Mouse (Mus musculus): ENCODE results near the gene Grxcr1. TPM values are rescaled to one million over a fixed set of nuclear protein-coding genes. Genes with fewer than 3 reads are reported as not detected.

Grxcr1 gene
- polyA plus RNA-seq, 1 experiment from 2014 or later: not detected

DNA sequence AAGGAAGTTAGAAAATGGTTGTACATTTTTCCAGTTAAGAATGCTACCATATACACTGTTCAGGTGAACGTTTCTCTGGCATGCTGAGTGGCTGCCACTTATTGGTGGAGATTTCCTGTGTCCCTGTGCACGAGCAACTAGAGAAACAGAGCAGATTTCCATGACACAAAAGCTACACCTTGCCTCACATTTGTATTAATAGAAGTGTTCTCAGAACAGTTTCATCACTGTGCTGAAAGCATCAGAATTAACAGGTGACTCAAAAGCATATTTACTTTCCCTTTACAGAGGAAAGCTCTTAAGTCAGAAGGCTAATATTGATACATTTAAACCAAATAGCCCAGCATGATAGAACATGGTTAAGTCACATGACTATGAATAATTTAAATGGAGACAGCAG, 130.9 kb downstream of the Grxcr1 start:
- WGBS (ENCODE audit: insufficient replicate concordance): 37% methylated on average over 2 of the region's 2 CpGs
- Histone ChIP-seq H3K4me2 (no peak overlapping the region), H3K9ac (no peak overlapping the region), H3K9me3 (replicated peaks) (no peaks in the 10 kb centered on the region), H3K36me3 (no peaks in the 10 kb centered on the region), H3K27me3 (no peaks in the 10 kb centered on the region), H3K27ac (no peak overlapping the region), H3K4me1 (replicated peaks) (no peaks in the 10 kb centered on the region), H3K4me3 (replicated peaks) (no peak overlapping the region)
- no peak for ATAC-seq (ENCODE audit: low read depth)
- DNase-seq: no peak

DNA sequence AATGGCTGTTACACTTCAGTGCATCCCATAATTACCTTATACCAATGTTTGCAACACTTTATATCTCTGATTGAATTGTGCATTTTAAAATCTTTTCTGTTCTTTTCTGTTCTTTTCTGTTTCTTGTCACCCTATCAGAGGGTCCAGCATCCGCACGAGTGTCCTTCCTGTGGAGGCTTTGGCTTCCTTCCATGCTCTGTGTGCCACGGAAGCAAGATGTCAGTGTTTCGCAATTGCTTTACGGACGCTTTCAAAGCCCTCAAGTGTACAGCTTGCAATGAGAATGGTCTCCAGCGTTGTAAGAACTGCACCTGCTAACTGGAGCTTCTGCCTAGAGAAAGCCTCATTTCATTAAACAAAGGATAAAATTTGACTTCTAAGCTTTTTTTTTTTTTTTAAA, 134.3 kb downstream of the Grxcr1 start:
- Histone ChIP-seq H3K27me3 (no peaks in the 10 kb centered on the region), H3K9ac (no peak overlapping the region), H3K4me3 (replicated peaks) (no peak overlapping the region), H3K4me1 (replicated peaks) (no peaks in the 10 kb centered on the region), H3K4me2 (no peak overlapping the region), H3K36me3 (no peaks in the 10 kb centered on the region), H3K27ac (no peak overlapping the region), H3K9me3 (replicated peaks) (no peaks in the 10 kb centered on the region)
- ATAC-seq (ENCODE audit: low read depth) (no peak), DNase-seq (no peak)
- WGBS (ENCODE audit: insufficient replicate concordance): 39% methylated on average over 7 of the region's 7 CpGs

Other genes with a start within 250 kb of the Grxcr1 start
- 45.2 and 47.2 TPM in 2 replicates for gene Atp8a1, start 184.4 kb upstream of the Grxcr1 start, polyA plus RNA-seq (2015; fragmentation: Nextera tagmentation; extraction: Ambion mirVana)
- gene Gm5108, start 90.2 kb upstream of the Grxcr1 start, polyA plus RNA-seq (2015; fragmentation: Nextera tagmentation; extraction: Ambion mirVana): not detected in 2 replicates
- gene Gm21905, start 85.4 kb upstream of the Grxcr1 start, polyA plus RNA-seq (2015; fragmentation: Nextera tagmentation; extraction: Ambion mirVana): not detected in 2 replicates

All from liver, embryonic 13.5 days (tissue).